Mouse (Mus musculus) cortical plate, adult 2 months (tissue): ENCODE results near the gene Mrap. TPM values are rescaled to one million over a fixed set of nuclear protein-coding genes. Genes with fewer than 3 reads are reported as not detected.

Experiments
- H3K27ac ChIP-seq: fragments of 200-500 bp; 2 replicates; pipeline ENCODE4 v1.5.1; 2012; ENCODE audit warnings: low read length, control low read depth, inconsistent platforms; ENCODE audit not compliant: insufficient read depth
- H3K4me1 ChIP-seq: fragments of 200-500 bp; 2 replicates; pipeline ENCODE4 v1.6.1; 2011; ENCODE audit warnings: low read length; ENCODE audit not compliant: control insufficient read depth, insufficient read depth
- H3K4me3 ChIP-seq: fragments of 200-500 bp; 2 replicates; pipeline ENCODE4 v1.5.1; 2011; ENCODE audit warnings: mild to moderate bottlenecking, low read length, control low read depth; ENCODE audit not compliant: insufficient read depth
- CTCF ChIP-seq: fragments of 200-500 bp; IDR thresholded peaks from 2 replicates; pipeline ENCODE4 v1.5.1; 2011; ENCODE audit warnings: mild to moderate bottlenecking, control low read depth, low read length; ENCODE audit not compliant: insufficient read depth; ENCODE audit errors: extremely low read depth
- POLR2A ChIP-seq: fragments of 200-500 bp; IDR thresholded peaks from 2 replicates; pipeline ENCODE4 v1.6.1; 2011; ENCODE audit warnings: mild to moderate bottlenecking, low read length, control low read depth; ENCODE audit not compliant: insufficient read depth; ENCODE audit errors: extremely low read depth
- polyA plus RNA-seq: library from polyadenylated mRNA; depleted of rRNA; stranded (reverse); fragments of >200 nt; gene quantifications from 2 replicates; pipeline ENCODE4 v1.2.3, GENCODE M21; 2012

Mrap gene
- polyA plus RNA-seq, 1 experiment: 1.7 TPM

DNA sequence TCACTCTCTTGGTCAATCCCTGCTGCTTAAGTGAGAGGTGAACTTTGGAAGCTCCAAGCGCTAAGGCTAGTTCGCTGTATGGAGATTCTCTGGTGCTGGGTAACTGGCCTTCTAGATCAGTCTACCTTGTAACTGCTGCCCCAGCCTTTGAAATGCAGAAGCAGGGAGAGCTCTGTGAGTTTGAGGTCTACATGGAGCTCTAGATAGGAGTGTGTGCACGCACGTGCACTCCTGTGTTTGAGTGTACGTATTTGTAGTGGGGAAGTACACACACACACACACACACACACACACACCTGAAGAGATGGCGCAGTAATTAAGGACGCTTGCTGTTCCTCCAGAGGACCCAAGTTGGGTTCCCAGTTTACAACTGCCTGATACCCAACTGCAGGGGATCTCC lies 10.2 kb downstream of the Mrap start:
- Histone ChIP-seq H3K4me3 (no peak overlapping the region), H3K27ac (no peak overlapping the region), H3K4me1 (no peaks in the 10 kb centered on the region)
- TF ChIP-seq CTCF: no peak
- no peak for TF ChIP-seq POLR2A

DNA sequence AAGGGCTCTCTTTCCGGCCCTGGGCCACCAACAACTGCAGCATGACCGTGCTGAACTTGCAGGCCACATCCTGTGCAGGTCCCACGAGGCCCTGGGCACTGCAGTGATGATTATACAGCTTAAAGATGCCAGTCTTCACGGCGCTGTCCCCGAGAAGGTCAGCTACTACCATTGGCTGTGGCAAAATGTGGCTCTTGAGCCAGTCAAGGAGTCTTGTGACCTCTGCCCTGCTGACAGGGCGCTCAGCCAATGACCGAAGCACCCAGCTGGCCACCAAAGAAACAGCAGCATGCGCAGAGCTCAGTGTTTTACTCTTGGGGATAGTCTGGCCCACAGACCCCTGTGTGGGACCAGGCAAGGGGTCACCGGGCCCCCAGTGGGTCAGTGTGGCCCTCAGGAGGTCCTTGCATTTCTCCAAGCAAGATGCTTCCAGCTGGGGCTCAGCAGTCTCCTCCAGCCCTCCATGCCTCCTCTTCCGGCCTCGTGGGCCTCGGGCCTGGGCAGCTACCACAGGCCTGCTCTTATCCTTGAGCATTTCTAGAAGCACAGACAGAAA lies 15.5 kb downstream of the Mrap start:
- TF ChIP-seq CTCF: no peak
- TF ChIP-seq POLR2A: no peak
- no peak overlapping the region for H3K27ac ChIP-seq

DNA sequence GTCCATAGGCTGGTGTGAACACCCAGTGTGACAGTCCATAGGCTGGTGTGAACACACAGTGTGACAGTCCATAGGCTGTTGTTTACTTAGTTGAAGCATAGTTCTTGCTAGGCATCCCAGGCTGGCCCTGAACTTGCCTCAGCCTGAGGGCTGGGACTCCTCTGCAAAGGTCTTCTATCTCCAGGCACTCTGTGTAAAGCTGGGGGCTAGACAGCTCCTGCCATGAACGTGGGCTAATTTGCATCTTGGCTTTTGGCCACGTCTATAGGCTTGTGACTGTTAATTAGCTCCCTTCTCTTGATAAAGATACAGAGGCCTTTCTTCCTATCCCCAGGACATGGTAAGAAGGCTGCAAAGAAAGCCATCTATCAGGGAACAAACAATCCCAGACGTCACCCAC lies 21.3 kb downstream of the Mrap start:
- TF ChIP-seq CTCF (no peak), POLR2A (no peak)
- H3K27ac ChIP-seq: no peak overlapping the region

More for the DNA sequence above, 15.5 kb downstream of the Mrap start:
- Histone ChIP-seq H3K4me3 (no peak overlapping the region), H3K4me1 (no peaks in the 10 kb centered on the region)

DNA sequence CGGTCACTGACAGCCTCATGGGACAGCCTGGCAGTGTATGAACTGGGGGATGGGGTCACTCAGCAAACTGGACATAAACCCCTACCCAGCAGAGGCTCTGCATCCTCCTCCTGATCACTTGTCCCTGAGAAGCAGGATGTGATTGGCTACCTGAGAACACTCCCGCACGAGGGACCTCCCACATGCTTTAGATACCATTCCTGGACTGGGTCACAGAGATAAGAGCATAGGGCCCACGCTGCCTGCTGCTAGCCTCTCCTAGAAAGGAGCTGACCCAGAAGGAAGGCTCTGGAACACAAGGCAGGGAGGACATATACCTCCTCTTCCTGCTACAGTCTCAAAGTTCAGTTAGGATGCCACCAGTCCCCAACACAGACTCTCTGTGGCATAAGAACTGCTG lies 22.5 kb downstream of the Mrap start:
- Histone ChIP-seq H3K27ac (no peak overlapping the region), H3K4me1 (no peaks in the 10 kb centered on the region), H3K4me3 (no peak overlapping the region)
- TF ChIP-seq POLR2A (no peak), CTCF (no peak)

More for the DNA sequence above, 21.3 kb downstream of the Mrap start:
- Histone ChIP-seq H3K4me1 (no peaks in the 10 kb centered on the region), H3K4me3 (no peak overlapping the region)

DNA sequence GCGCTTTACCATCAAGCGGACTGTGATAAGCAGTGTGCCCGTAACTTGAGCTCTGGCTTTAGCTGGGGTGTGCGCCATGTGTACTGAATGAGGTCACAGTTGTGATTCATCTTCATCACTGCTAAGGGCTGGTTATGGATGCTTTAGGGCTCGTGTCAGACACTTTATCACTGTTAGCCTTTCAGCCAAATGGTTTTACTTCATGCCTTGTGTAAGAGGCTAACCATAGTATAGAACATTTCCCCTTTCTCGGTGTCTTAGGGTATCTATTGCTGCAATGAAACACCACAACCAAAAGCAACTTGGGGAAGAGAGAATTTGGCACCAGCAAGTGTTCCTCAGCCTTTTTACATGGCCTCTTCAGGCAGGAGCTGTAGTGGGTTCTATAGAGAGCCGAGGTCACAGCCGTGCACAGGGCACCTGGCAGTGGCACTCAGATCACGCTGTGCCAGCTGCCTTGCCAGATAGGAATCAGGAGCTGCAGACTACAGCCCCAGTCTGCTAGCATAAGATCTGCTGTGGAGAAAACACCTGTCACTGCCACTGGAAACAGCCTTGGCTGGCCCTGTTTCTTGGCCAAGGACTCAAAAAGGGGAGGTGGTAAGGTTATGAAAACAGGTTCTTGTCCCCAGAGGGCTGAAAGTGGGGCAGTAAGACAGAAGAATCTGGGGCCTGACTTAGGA lies 27.3 kb downstream of the Mrap start:
- no peak overlapping the region for H3K27ac ChIP-seq
- TF ChIP-seq CTCF (no peak), POLR2A (no peak)
- no peaks in the 10 kb centered on the region for H3K4me1 ChIP-seq
- H3K4me3 ChIP-seq: no peak overlapping the region

DNA sequence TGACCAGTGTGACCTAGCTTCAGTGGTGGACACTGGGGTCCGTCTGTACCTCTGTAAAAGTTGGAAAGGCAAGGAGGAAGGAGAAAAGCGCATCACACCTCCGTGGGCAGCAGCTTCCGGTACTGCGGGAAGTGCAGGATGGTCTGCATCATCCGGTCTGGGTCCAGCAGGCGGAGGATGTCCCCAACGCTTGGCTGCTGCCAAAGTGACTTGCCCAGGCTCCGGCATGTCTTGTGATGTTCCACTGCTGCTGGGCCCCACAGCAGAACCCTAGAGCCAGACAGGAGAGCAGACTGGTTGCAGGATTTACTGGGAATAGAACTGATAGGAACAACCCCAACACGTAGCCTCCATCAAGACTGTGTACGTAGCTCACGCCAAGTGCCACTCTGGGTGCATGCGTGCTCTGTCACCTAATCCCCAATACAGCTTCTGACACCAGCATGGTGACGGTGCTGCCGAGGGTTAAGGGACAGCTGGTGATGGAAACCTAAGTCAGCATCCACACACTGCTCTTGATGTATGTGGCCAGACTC lies 29.0 kb downstream of the Mrap start:
- no peak for TF ChIP-seq POLR2A
- TF ChIP-seq CTCF: no peak
- Histone ChIP-seq H3K4me3 (no peak overlapping the region), H3K27ac (no peak overlapping the region), H3K4me1 (no peaks in the 10 kb centered on the region)

DNA sequence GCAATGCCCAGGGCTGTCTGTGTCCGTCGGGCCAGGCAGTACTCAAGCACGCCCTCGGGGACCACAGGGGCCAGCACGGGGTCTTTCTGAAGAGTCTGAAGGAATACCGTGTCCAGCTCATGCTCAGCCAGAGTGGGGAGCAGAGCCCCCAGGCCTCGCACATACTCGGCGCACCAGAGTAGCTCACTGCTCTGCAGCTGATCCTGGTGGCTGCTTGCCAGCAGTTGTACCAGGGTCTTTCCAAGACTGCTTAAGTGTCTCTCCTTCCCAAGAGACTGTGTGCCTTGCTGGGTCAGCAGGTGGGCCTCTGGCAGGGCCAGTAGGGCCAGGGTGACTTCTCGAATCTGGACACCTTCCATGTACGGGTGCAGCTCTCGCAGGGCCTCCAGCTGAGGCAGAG lies 36.2 kb downstream of the Mrap start:
- Histone ChIP-seq H3K27ac (no peak overlapping the region), H3K4me3 (no peak overlapping the region), H3K4me1 (no peaks in the 10 kb centered on the region)
- TF ChIP-seq POLR2A (no peak), CTCF (no peak)

DNA sequence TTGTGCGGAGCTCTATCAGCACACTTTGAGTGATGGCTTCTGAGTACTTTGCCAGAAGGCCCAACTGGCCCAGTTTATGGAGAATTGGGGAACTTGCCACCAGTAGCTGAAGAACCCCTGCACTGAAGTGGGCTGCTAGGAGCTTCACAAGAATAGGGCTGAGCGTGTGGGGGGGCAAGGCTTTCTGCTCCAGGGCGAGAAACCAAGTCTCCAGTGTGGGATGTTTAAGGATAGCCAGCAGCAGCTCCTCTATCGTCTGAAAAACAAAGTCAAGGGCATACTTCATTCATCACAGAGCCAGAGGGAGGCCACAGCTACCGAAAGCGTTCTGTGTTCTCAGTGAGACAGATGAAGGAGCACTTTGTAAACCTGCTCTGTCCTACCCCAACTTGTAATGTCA lies 36.6 kb downstream of the Mrap start:
- no peaks in the 10 kb centered on the region for H3K4me1 ChIP-seq
- H3K4me3 ChIP-seq: no peak overlapping the region
- no peak overlapping the region for H3K27ac ChIP-seq
- no peak for TF ChIP-seq POLR2A
- no peak for TF ChIP-seq CTCF

DNA sequence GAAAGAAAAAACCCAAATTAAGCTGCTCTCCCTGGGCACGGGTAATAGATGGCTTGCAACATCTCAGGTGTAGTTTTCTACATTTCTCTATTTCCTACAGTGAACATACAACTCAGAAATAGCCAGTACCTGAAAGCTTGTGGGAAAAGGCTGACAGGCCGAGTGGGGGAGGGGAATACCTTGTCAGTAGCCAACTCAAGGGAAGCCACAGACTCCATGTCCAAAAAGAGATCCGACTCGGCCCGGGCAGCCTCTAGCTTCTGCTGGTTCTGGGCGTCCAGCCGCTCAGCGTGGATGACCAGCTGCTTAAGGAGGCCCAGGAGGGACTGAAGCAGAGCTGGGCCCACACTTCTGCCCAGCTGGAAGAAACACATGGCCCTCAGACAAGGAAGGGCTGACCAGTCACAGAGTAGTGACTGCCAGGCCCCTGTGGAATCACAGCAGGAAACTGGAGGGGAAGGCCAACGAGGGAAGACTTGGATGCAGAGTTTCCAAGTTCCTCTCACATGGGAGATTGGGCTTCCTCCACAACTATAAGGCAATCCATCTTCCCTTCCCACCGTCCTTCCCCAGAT lies 38.0 kb downstream of the Mrap start:
- TF ChIP-seq POLR2A (no peak), CTCF (no peak)
- H3K4me1 ChIP-seq: no peaks in the 10 kb centered on the region
- H3K4me3 ChIP-seq: no peak overlapping the region
- H3K27ac ChIP-seq: no peak overlapping the region

DNA sequence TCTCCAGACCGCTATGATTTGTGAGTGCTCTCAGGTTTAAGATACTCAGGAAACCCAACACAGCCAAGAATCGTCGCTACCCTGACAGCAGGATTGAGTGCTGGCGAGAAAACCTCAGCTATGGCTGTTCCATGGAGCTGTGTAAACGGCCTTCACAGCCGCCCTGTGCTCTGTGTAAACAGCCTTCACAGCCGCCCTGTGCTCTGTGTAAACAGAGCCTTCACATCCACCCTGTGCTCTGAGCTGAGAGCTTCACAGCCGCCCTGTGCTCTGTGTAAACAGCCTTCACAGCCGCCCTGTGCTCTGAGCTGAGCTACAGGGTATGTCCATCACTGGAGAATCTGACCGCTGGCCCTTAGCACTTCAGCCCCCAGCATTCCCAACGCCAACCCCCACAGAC lies 41.8 kb downstream of the Mrap start:
- Histone ChIP-seq H3K4me1 (no peaks in the 10 kb centered on the region; the same call in 1 of the 2 replicates), H3K4me3 (no peak overlapping the region), H3K27ac (no peak overlapping the region)
- TF ChIP-seq POLR2A (no peak), CTCF (no peak)
